Mouse (Mus musculus) midbrain, postnatal 0 days (tissue): ENCODE results near the gene Camkk2. TPM values are rescaled to one million over a fixed set of nuclear protein-coding genes. Genes with fewer than 3 reads are reported as not detected.
A peak's percentile ranks its signal among the peaks of the same experiment; 100 is the strongest.

Experiments used
- ATAC-seq: fragments of 200-750 bp; cut with Nextera tagmentation; 2 replicates; pipeline ENCODE4 v1.8.0; 2017; ENCODE audit warnings: moderate number of reproducible peaks, mild to moderate bottlenecking, moderate TSS enrichment, moderate library complexity; ENCODE audit not compliant: low FRiP score
- DNase-seq: peaks from one replicate; pipeline ENCODE4 v3.0.0-alpha.2; 2015; ENCODE audit warnings: low spot score
- H3K27ac ChIP-seq: fragments of 300-500 bp; sonication (generic); 2 replicates; pipeline ENCODE4 v1.5.1; 2014; ENCODE audit warnings: low read depth, mild to moderate bottlenecking, low read length, mixed read lengths
- H3K27me3 ChIP-seq: fragments of 300-500 bp; sonication (generic); 2 replicates; pipeline ENCODE4 v1.6.1; 2014; ENCODE audit warnings: low read length, control low read depth, mixed read lengths; ENCODE audit not compliant: insufficient read depth
- H3K36me3 ChIP-seq: fragments of 300-500 bp; sonication (generic); 2 replicates; pipeline ENCODE4 v1.6.1; 2014; ENCODE audit warnings: low read length, control low read depth, mixed read lengths; ENCODE audit not compliant: insufficient read depth
- H3K4me1 ChIP-seq: fragments of 300-500 bp; sonication (generic); 2 replicates; pipeline ENCODE4 v1.6.1; 2014; ENCODE audit warnings: mild to moderate bottlenecking, control low read depth, antibody characterized with exemption, low read length, mixed read lengths; ENCODE audit not compliant: insufficient read depth
- H3K4me2 ChIP-seq: fragments of 300-500 bp; sonication (generic); 2 replicates; pipeline ENCODE4 v1.6.1; 2014; ENCODE audit warnings: low read depth, mild to moderate bottlenecking, low read length, mixed read lengths; ENCODE audit not compliant: poor library complexity, severe bottlenecking
- H3K4me3 ChIP-seq: fragments of 300-500 bp; sonication (generic); 2 replicates; pipeline ENCODE4 v1.5.1; 2014; ENCODE audit warnings: low read depth, mild to moderate bottlenecking, low read length, moderate library complexity
- H3K9ac ChIP-seq: fragments of 300-500 bp; sonication (generic); replicated peaks from 2 replicates; pipeline ENCODE4 v1.6.1; 2014; ENCODE audit warnings: mild to moderate bottlenecking, low read length, moderate library complexity, mixed read lengths; ENCODE audit not compliant: poor library complexity, severe bottlenecking
- H3K9me3 ChIP-seq: fragments of 300-500 bp; sonication (generic); 2 replicates; pipeline ENCODE4 v1.6.1; 2016; ENCODE audit warnings: low read length, control low read depth
- CTCF ChIP-seq: IDR thresholded peaks from 2 replicates; pipeline ENCODE4 v1.5.1; 2016; ENCODE audit warnings: antibody characterized with exemption, mild to moderate bottlenecking
- WGBS: fragments of 180-500 bp; shearing (Covaris S2); extraction: QIAGEN DNeasy Blood & Tissue Kit; methylation state at CpG from one replicate; pipeline ENCODE4 v1.1.7; 2014; 5-methylcytosine and 5-hydroxymethylcytosine counted together
- polyA plus RNA-seq: library from polyadenylated mRNA; unstranded; fragments of >200 nt; fragmentation: Nextera tagmentation; extraction: Ambion mirVana; gene quantifications from 2 replicates; pipeline ENCODE4 v1.2.1, GENCODE M21; 2015
- total RNA-seq: library from RNA; depleted of rRNA; stranded (reverse); fragments of >200 nt; gene quantifications from 2 replicates; pipeline ENCODE4 v1.2.3, GENCODE M21; 2014

The Camkk2 gene
- total and polyA plus RNA-seq, 2 experiments from 2014 or later = 66.8 to 70.5 TPM

- Histone ChIP-seq H3K9me3 (no peaks in the 10 kb centered on the region), H3K27ac (no peak overlapping the region), H3K4me3 (no peak overlapping the region), H3K36me3 (peaks cover 70% of the 10 kb centered on the region), H3K27me3 (no peaks in the 10 kb centered on the region), H3K4me2 (no peak overlapping the region), H3K9ac (no peak overlapping the region), H3K4me1 (no peaks in the 10 kb centered on the region)
- DNase-seq = peak; percentile 12
- TF ChIP-seq CTCF = no peak
- ATAC-seq = no peak
- 86% methylated on average over 13 of the region's 13 CpGs for WGBS
These were observed 21.3 kb upstream of the Camkk2 start for GRCm38 (mm10) chr5:122800345-122801010.

- Histone ChIP-seq H3K9ac (no peak overlapping the region), H3K27ac (peak overlapping the region; percentile 51), H3K27me3 (no peaks in the 10 kb centered on the region), H3K4me2 (no peak overlapping the region), H3K36me3 (peaks cover 65% of the 10 kb centered on the region), H3K4me1 (no peaks in the 10 kb centered on the region), H3K9me3 (no peaks in the 10 kb centered on the region), H3K4me3 (no peak overlapping the region)
- 70% methylated on average over 17 of the region's 17 CpGs for WGBS
- TF ChIP-seq CTCF = no peak
- ATAC-seq (peak; percentile 38; the same call in 1 of the 2 replicates), DNase-seq (peak; percentile 57)
These were observed 20.5 kb upstream of the Camkk2 start for GRCm38 (mm10) chr5:122799379-122800344.

GRCm38 (mm10) chr5:122798557-122799378 lies 19.6 kb upstream of the Camkk2 start:
- Histone ChIP-seq H3K36me3 (peaks cover 62% of the 10 kb centered on the region), H3K4me2 (no peak overlapping the region), H3K9ac (no peak overlapping the region), H3K4me3 (no peak overlapping the region), H3K27ac (peak overlapping the region; percentile 51), H3K4me1 (no peaks in the 10 kb centered on the region), H3K9me3 (no peaks in the 10 kb centered on the region), H3K27me3 (no peaks in the 10 kb centered on the region)
- ATAC-seq (peak; percentile 38; the same call in 1 of the 2 replicates), DNase-seq (peak; percentile 86)
- TF ChIP-seq CTCF = no peak
- WGBS = 50% methylated on average over 17 of the region's 17 CpGs

GRCm38 (mm10) chr5:122797866-122798265 lies 18.7 kb upstream of the Camkk2 start:
- no peak for DNase-seq

GRCm38 (mm10) chr5:122788696-122789095 lies 9.5 kb upstream of the Camkk2 start:
- no peak for ATAC-seq
- no peak overlapping the region for H3K9ac ChIP-seq
- no peak overlapping the region for H3K27ac ChIP-seq
- whole genome bisulfite sequencing = 96% methylated on average over 2 of the region's 2 CpGs
- no peak overlapping the region for H3K4me2 ChIP-seq
- H3K36me3 ChIP-seq = peaks cover 48% of the 10 kb centered on the region
- H3K9me3 ChIP-seq = no peaks in the 10 kb centered on the region
- no peak overlapping the region for H3K4me3 ChIP-seq
- DNase-seq = no peak
- H3K27me3 ChIP-seq = no peaks in the 10 kb centered on the region
- no peak for TF ChIP-seq CTCF
- H3K4me1 ChIP-seq = no peaks in the 10 kb centered on the region

More at GRCm38 (mm10) chr5:122797866-122798265, 18.7 kb upstream of the Camkk2 start:
- H3K36me3 ChIP-seq = peaks cover 64% of the 10 kb centered on the region
- TF ChIP-seq CTCF = no peak
- no peaks in the 10 kb centered on the region for H3K4me1 ChIP-seq
- no peak for ATAC-seq
- no peak overlapping the region for H3K4me3 ChIP-seq
- no peaks in the 10 kb centered on the region for H3K27me3 ChIP-seq
- H3K27ac ChIP-seq = no peak overlapping the region
- WGBS = 93% methylated on average over 3 of the region's 3 CpGs
- no peaks in the 10 kb centered on the region for H3K9me3 ChIP-seq
- no peak overlapping the region for H3K4me2 ChIP-seq
- H3K9ac ChIP-seq = no peak overlapping the region
